Mouse (Mus musculus): Measurements from ENCODE around the gene Cdh6.

GRCm38 (mm10) chr15:13175978-13176377 is 2.5 kb upstream of the Cdh6 start:
- TF ChIP-seq CTCF (IDR thresholded peaks at IDR 0.05; ENCODE audit: low read depth), result no peak
- TF ChIP-seq EP300 (IDR thresholded peaks at IDR 0.05; ENCODE audit: low read depth), result no peak

All from liver, postnatal 0 days (tissue).